Mouse (Mus musculus): Measurements from ENCODE around the gene Epha6.
"Not testable (repeated sequence)": the region's sequence is repeated elsewhere in the genome, so short reads cannot be mapped to it uniquely, and the experiment has no call there.

Gene Epha6

GRCm38 (mm10) chr16:59880073-59880472, 725.3 kb downstream of the Epha6 start:
- no peak for DNase-seq

DNA sequence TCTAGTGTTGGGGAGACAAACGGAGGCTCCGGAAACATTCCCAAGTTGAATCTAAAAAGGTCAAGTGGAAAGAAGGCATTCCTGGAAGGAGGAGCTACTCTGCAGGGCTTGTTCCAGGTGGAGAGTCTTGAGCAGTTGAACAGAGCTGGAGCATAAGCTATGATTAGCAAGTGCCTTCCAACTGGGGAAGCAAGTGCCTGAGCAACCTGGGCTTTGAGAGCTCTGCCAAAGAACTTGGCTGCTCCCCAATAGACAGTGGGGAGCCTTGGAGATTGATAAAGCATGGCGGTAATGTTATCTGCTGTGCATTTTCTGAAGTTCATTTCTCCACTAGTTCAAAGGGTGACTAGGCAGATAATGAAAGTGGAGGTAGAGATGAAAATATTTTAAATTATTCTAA, 733.5 kb downstream of the Epha6 start:
- no peak for DNase-seq

- DNase-seq: no peak
These were observed 751.1 kb downstream of the Epha6 start for GRCm38 (mm10) chr16:59854160-59854717.

DNA sequence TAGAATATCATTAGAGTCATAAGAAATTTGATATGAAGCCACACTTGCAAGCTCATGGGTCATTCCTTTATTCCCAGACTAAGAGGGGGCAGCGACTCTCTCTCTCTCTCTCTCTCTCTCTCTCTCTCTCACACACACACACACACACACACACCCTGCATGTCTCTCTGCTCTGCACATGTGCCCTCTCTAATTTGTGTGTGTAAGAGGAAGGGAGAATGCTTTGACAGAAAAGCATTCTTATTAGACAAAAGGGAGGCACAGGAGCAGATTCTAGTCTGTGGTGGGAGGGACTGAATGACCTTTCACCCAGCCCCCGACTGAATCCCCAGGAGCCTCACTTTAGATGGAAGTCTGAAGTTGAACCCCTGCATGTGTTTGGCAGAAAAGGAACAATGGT, 752.6 kb downstream of the Epha6 start:
- DNase-seq: no peak

DNA sequence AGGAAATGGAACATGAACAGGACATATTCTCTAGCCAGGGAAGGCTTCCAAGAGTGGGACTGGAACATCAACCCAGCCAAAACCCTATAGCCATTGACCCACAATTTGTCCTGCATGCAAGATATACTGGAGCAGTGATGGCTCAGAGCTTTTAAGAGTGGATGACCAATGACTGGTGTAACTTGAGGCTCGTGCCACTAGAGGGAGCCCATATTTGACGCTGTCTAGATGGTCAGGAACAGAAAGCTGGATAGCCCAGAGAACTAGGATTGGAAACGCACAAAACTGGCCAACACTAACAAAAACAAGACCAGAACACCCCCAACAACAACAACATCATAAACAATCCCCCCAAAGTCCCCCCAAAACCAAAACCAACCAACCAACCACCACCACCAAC, 758.8 kb downstream of the Epha6 start:
- DNase-seq: no peak

- DNase-seq: no peak
These were observed 768.6 kb downstream of the Epha6 start for GRCm38 (mm10) chr16:59836778-59837177.

GRCm38 (mm10) chr16:59836304-59836703, 769.0 kb downstream of the Epha6 start:
- no peak for DNase-seq

- no peak for DNase-seq
These were observed 772.9 kb downstream of the Epha6 start for GRCm38 (mm10) chr16:59832468-59832867.

DNA sequence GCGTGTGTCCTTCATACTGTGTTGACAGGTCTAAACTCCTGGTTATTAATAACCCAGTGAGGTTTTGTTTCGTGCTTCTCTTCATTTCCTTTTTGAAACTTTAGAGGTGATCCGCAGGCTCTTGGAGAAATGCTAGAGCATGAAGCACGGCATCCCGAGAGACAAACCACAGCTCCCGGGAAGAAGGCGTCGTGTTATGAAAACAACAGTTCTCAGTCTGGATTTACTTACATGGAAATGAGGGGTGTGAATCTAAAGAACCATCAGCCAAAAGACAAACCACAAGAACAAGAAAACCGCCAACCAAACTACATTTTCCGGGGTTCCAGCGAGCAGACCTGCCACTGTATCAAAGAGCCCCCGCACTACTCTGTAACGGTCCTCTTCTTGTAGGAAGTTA, 775.7 kb downstream of the Epha6 start:
- DNase-seq: no peak

GRCm38 (mm10) chr16:59799790-59800189, 805.5 kb downstream of the Epha6 start:
- DNase-seq: not testable (repeated sequence)

DNA sequence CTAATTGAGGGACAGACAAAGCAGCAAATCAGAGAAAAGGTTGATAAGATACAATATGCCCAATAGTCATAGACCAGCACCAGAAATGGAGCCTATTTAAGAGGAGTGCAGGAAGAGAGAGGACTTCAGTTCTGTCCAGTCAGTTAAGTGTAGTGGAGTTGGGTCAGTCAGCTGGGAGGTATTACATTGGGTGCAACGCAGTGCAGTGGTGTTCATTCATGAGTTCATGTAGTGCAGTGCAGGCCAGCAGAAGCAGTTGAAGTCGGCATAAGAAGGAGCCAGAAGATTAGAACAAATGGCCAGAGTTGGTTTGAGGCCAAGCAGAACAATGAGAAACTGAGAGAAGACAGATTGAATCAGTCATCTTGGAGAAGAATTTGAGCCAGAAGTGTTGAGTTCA, 833.0 kb downstream of the Epha6 start:
- no peak for DNase-seq

GRCm38 (mm10) chr16:59770421-59770820, 834.9 kb downstream of the Epha6 start:
- no peak for DNase-seq

DNA sequence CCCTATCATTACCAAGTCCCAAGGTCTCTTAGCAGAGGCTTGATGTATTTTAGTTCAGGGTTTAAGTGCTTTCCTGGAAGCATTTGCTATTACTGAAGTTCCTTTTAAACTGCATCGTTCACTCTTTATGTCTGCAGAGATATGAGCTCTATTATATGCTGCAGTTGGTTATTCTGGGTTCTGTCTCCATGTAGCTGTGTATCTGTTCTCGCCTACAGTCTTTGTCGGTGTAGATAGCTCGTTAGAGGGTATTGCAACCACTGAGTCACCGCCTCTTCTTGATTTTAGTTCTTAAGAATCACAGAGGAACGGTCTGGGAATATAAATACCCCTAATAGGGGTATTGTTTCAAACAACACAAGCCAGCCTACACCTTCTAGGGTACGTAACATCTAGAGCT, 835.4 kb downstream of the Epha6 start:
- DNase-seq: no peak

GRCm38 (mm10) chr16:59760875-59761274, 844.5 kb downstream of the Epha6 start:
- DNase-seq: no peak

GRCm38 (mm10) chr16:59750905-59751304, 854.4 kb downstream of the Epha6 start:
- DNase-seq: no peak

DNA sequence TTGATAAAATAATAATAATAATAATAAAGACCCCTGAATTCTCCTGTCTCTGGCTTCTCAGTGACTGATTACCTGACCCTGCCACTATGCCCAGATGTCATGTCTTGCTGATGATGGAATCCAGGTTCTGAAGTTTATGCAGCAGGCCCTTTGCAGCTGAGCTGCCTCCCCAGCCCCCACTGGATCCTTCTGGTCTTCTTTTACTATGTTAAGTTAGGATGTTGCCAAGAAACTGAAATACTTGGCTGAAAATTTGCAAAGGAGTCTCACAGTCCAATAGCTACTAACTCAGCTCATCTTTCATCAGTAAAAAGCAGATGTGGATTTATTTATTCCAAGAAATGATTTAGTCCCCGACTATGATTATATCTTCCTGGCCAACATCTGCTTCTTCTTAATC, 861.7 kb downstream of the Epha6 start:
- no peak for DNase-seq

- DNase-seq: no peak
These were observed 889.8 kb downstream of the Epha6 start for GRCm38 (mm10) chr16:59715524-59715923.

DNA sequence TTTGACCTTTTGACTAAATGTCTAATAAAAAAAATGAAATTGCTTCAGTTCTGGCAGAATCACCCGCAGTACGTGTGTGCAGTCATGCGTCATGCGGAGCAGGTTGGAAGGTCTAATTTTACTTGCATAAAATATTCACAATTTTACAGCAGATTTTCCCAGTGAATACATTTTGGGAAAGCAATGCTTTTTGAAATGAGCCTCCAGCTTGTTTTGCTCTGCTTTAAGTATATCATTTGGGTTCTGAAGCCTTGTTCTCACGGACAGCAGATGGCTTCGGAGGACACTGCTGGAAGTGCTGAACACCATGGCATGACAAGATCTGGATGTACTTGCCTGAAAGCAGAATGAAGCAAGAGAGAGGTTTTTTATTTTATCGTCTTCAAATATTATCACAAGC, 912.1 kb downstream of the Epha6 start:
- no peak for DNase-seq

- DNase-seq: no peak
These were observed 916.2 kb downstream of the Epha6 start for GRCm38 (mm10) chr16:59689120-59689519.

DNA sequence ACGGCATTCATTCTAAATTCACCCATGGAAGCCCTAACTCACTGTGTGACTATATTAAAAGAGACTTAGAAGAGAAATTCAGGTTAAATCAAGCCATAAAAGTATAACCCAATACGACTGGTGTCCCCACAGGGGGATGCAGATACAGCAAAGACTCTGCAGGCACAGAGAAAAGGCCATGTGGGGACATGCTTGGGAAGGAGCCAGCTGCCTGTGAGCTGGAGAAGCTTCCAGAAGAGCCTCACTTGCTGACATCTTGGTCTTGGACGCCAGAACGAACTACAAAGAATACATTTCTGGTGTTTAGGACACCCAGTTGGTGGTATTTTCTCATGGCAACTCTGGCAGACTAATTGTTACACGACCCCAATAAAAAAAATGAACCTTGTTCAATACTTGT, 920.2 kb downstream of the Epha6 start:
- DNase-seq: no peak

DNA sequence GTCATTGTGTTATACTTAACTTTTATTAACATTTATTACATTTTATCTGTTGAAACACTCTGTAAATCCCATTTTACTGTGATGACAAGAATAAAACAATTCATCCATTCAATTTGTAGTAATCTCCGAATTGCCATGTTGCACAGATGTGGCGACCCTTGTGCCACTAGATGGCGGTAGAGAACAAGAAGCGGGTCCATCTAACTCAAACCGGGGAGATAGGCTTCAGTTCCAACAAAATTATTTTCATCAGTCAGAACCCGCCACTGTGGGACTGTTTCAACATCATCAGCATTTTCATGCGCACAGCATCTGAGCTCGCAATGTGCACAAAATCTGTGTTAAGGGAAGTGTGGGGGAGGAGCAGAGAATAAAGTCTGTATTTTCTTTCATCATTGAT, 921.9 kb downstream of the Epha6 start:
- DNase-seq: peak; percentile 26 to 51

- no peak for DNase-seq
These were observed 923.0 kb downstream of the Epha6 start for GRCm38 (mm10) chr16:59682216-59682891.

DNA sequence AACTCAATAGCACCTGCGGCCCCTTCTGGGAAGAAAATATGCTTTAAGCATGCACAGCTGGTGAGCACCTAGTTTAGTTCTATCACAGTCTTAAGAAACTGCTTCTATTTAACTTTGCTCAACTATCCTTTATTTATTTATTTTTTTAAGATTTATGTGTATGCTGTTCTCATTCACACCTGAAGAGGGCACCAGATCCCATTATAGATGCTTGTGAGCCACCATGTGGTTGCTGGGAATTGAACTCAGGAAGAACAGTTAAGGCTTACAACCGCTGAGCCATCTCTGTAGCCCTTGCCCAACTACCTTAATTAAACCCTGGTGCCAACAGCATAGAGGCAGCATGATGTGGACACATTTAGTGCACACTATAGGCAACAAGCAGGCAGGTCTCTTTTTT, 938.4 kb downstream of the Epha6 start:
- no peak for DNase-seq

DNA sequence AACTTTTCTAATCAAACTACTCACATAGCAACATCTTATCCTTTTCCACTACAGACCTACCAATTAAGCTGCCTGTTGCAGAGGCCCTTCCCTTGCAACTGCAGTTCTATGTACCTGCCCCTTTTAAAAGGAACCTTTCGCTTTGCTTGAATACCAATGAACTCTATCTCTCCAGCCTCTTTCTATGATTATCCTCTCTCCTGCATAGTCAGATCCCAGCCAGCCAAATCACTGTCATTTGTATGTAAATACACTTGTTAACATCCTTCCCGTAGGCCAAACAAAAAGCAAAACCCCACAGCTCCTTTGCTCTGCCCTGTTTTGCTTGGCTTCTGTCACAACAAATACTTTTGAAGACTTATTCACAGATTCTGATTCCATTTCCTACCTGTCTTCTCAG, 961.6 kb downstream of the Epha6 start:
- no peak for DNase-seq

DNA sequence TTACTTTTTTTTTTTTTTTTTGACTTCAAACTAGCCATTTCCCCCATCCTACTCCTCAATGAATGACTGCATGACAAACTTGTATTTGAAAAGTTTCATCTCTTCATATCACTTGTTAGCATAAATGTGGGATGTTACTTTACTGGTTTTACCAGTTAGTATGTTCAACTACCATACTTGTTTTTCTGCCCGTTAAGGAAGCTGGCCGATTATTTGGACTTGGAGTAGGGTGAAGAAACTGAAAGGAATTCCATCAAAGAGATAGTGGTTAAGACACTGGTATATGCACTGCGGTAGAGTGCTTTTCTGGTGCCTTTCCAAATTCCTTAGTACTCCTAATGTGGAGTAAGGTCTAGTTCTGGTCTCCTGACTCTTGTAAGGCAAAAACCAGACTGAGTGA, 965.3 kb downstream of the Epha6 start:
- no peak for DNase-seq
